Mouse (Mus musculus) heart, adult 2 months (tissue): ENCODE results near the gene Cfap43.

ENCODE experiments used
- CTCF ChIP-seq: fragments of 200-600 bp; IDR thresholded peaks from 2 replicates; pipeline ENCODE4 v1.8.1; 2022; ENCODE audit warnings: antibody characterized with exemption, mild to moderate bottlenecking, moderate library complexity
- EP300 ChIP-seq: fragments of 200-500 bp; IDR thresholded peaks from 2 replicates; pipeline ENCODE4 v1.6.1; 2011; ENCODE audit warnings: low read depth, low read length, control low read depth; ENCODE audit not compliant: insufficient read depth

DNA sequence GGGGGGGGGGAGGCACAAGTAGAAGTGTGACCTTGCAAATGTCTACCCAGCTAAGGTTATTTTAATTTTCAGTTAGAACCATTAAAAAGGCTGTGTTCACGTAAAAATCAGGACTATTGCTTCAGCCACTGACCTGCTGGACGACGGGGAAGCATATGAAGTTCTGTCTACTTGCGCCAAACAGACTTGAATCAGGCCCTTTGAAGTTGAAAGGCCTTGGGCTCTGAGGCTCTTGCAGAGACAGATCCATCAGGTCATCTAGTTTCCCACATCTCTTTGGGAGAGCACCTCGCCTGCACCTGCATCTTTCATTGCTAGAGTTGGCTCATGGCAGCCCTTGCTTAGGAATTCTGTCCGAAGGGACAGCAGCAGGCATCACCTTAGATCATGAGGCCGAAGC, 5.7 kb downstream of the Cfap43 start:
- TF ChIP-seq EP300 (no peak), CTCF (no peak)
